Mouse (Mus musculus): ENCODE data around the gene Tctn1. TPM values are rescaled to one million over a fixed set of nuclear protein-coding genes. Genes with fewer than 3 reads are reported as not detected.
"Not testable (repeated sequence)": the region's sequence is repeated elsewhere in the genome, so short reads cannot be mapped to it uniquely, and the experiment has no call there.

The Tctn1 gene
- polyA plus RNA-seq, 2 experiments, result 0.50 to 2.0 TPM

- no peaks in the 10 kb centered on the region for H3K9me3 ChIP-seq (ENCODE audit: control insufficient read depth, low read length)
- 59% methylated on average over 12 of the region's 12 CpGs for WGBS (ENCODE audit: insufficient replicate concordance)
Observed at GRCm38 (mm10) chr5:122218109-122218905, 46.0 kb downstream of the Tctn1 start.

GRCm38 (mm10) chr5:122217636-122218035 is 46.6 kb downstream of the Tctn1 start:
- ATAC-seq (ENCODE audit: insufficient read depth), result no peak
- DNase-seq (ENCODE audit: low read depth in 3 of 3, low spot score in 3 of 3), result no peak
- Histone ChIP-seq H3K4me3 (ENCODE audit: insufficient read depth in 1 of 2, low read depth in 2 of 2, low read length in 2 of 2) (no peak overlapping the region), H3K27ac (no peak overlapping the region), H3K36me3 (replicated peaks; ENCODE audit: control insufficient read depth, insufficient read depth, low read depth) (no peaks in the 10 kb centered on the region), H3K4me2 (ENCODE audit: low read depth) (no peak overlapping the region), H3K4me1 (replicated peaks; ENCODE audit: control insufficient read depth in 2 of 2, insufficient read depth in 2 of 2, low read length in 1 of 2) (0 out of 4 replicates have a peak, but pooled peaks cover 0 to 4% of the 10 kb centered on the region in 2 experiments), H3K27me3 (ENCODE audit: control insufficient read depth, insufficient read depth, low read length) (no peaks in the 10 kb centered on the region), H3K9me3 (ENCODE audit: control insufficient read depth, low read length) (no peaks in the 10 kb centered on the region), H3K9ac (replicated peaks) (no peak overlapping the region)
- WGBS (ENCODE audit: insufficient replicate concordance), result 57% methylated on average over 6 of the region's 6 CpGs
- TF ChIP-seq EP300 (IDR thresholded peaks at IDR 0.05; ENCODE audit: low read depth) (no peak), CTCF (IDR thresholded peaks at IDR 0.05; ENCODE audit: low read depth) (no peak)

More at GRCm38 (mm10) chr5:122218109-122218905, 46.0 kb downstream of the Tctn1 start:
- DNase-seq (ENCODE audit: low read depth in 3 of 3, low spot score in 3 of 3) (no peak), ATAC-seq (ENCODE audit: insufficient read depth) (no peak)
- Histone ChIP-seq H3K4me3 (ENCODE audit: insufficient read depth in 1 of 2, low read depth in 2 of 2, low read length in 2 of 2) (no peak overlapping the region), H3K27me3 (ENCODE audit: control insufficient read depth, insufficient read depth, low read length) (no peaks in the 10 kb centered on the region), H3K36me3 (replicated peaks; ENCODE audit: control insufficient read depth, insufficient read depth, low read depth) (no peaks in the 10 kb centered on the region), H3K9ac (replicated peaks) (no peak overlapping the region), H3K27ac (no peak overlapping the region), H3K4me1 (replicated peaks; ENCODE audit: control insufficient read depth in 2 of 2, insufficient read depth in 2 of 2, low read length in 1 of 2) (0 out of 4 replicates have a peak, but pooled peaks cover 0 to 4% of the 10 kb centered on the region in 2 experiments), H3K4me2 (ENCODE audit: low read depth) (no peak overlapping the region)
- TF ChIP-seq CTCF (IDR thresholded peaks at IDR 0.05; ENCODE audit: low read depth), result no peak

GRCm38 (mm10) chr5:122213861-122214260 is 50.4 kb downstream of the Tctn1 start:
- H3K4me3 ChIP-seq (ENCODE audit: insufficient read depth in 1 of 2, low read depth in 2 of 2, low read length in 2 of 2), result no peak overlapping the region
- DNase-seq (ENCODE audit: low read depth in 3 of 3, low spot score in 3 of 3), result no peak
- H3K9me3 ChIP-seq (ENCODE audit: control insufficient read depth, low read length), result no peaks in the 10 kb centered on the region
- ATAC-seq (ENCODE audit: insufficient read depth), result no peak
- H3K9ac ChIP-seq (replicated peaks), result no peak overlapping the region
- no peaks in the 10 kb centered on the region for H3K4me1 ChIP-seq (replicated peaks; ENCODE audit: control insufficient read depth in 2 of 2, insufficient read depth in 2 of 2, low read length in 1 of 2)
- no peaks in the 10 kb centered on the region for H3K27me3 ChIP-seq (ENCODE audit: control insufficient read depth, insufficient read depth, low read length)
- no peaks in the 10 kb centered on the region for H3K36me3 ChIP-seq (replicated peaks; ENCODE audit: control insufficient read depth, insufficient read depth, low read depth)
- H3K27ac ChIP-seq, result no peak overlapping the region
- WGBS (ENCODE audit: insufficient replicate concordance), result 77% methylated on average over 6 of the region's 6 CpGs
- no peak overlapping the region for H3K4me2 ChIP-seq (ENCODE audit: low read depth)
- no peak for TF ChIP-seq EP300 (IDR thresholded peaks at IDR 0.05; ENCODE audit: low read depth)
- no peak for TF ChIP-seq CTCF (IDR thresholded peaks at IDR 0.05; ENCODE audit: low read depth)

GRCm38 (mm10) chr5:122212820-122213219 is 51.4 kb downstream of the Tctn1 start:
- DNase-seq (ENCODE audit: low read depth in 3 of 3, low spot score in 3 of 3); H3K9ac ChIP-seq (replicated peaks); H3K36me3 ChIP-seq (replicated peaks; ENCODE audit: control insufficient read depth, insufficient read depth, low read depth); H3K4me3 ChIP-seq (ENCODE audit: insufficient read depth in 1 of 2, low read depth in 2 of 2, low read length in 2 of 2); H3K27me3 ChIP-seq (ENCODE audit: control insufficient read depth, insufficient read depth, low read length); ATAC-seq (ENCODE audit: insufficient read depth); H3K4me2 ChIP-seq (ENCODE audit: low read depth); H3K4me1 ChIP-seq (replicated peaks; ENCODE audit: control insufficient read depth in 2 of 2, insufficient read depth in 2 of 2, low read length in 1 of 2); H3K9me3 ChIP-seq (ENCODE audit: control insufficient read depth, low read length); H3K27ac ChIP-seq: not testable (repeated sequence)
- WGBS (ENCODE audit: insufficient replicate concordance), result 61% methylated on average over 1 of the region's 1 CpGs
- TF ChIP-seq CTCF (IDR thresholded peaks at IDR 0.05; ENCODE audit: low read depth), result peak; percentile 24

GRCm38 (mm10) chr5:122212125-122212524 is 52.1 kb downstream of the Tctn1 start:
- H3K4me1 ChIP-seq (replicated peaks; ENCODE audit: control insufficient read depth in 2 of 2, insufficient read depth in 2 of 2, low read length in 1 of 2), result no peaks in the 10 kb centered on the region
- TF ChIP-seq EP300 (IDR thresholded peaks at IDR 0.05; ENCODE audit: low read depth) (no peak), CTCF (IDR thresholded peaks at IDR 0.05; ENCODE audit: low read depth) (no peak)
- H3K36me3 ChIP-seq (replicated peaks; ENCODE audit: control insufficient read depth, insufficient read depth, low read depth), result no peaks in the 10 kb centered on the region
- ATAC-seq (ENCODE audit: insufficient read depth) (no peak), DNase-seq (ENCODE audit: low read depth in 3 of 3, low spot score in 3 of 3) (no peak)
- H3K27ac ChIP-seq, result no peak overlapping the region
- WGBS (ENCODE audit: insufficient replicate concordance), result 43% methylated on average over 8 of the region's 8 CpGs
- no peak overlapping the region for H3K4me2 ChIP-seq (ENCODE audit: low read depth)
- no peak overlapping the region for H3K9ac ChIP-seq (replicated peaks)
- no peak overlapping the region for H3K4me3 ChIP-seq (ENCODE audit: insufficient read depth in 1 of 2, low read depth in 2 of 2, low read length in 2 of 2)
- no peaks in the 10 kb centered on the region for H3K27me3 ChIP-seq (ENCODE audit: control insufficient read depth, insufficient read depth, low read length)
- no peaks in the 10 kb centered on the region for H3K9me3 ChIP-seq (ENCODE audit: control insufficient read depth, low read length)
